Mouse (Mus musculus) intestine, embryonic 16.5 days (tissue): Measurements from ENCODE around the gene Serinc3. TPM values are rescaled to one million over a fixed set of nuclear protein-coding genes. Genes with fewer than 3 reads are reported as not detected.
"Not testable (repeated sequence)": the region's sequence is repeated elsewhere in the genome, so short reads cannot be mapped to it uniquely, and the experiment has no call there.

Source experiments
- ATAC-seq: fragments of 200-750 bp; cut with Nextera tagmentation; 2 replicates; pipeline ENCODE4 v1.8.0; 2017; ENCODE audit warnings: moderate TSS enrichment, moderate library complexity
- H3K27ac ChIP-seq: fragments of 300-500 bp; sonication (generic); 2 replicates; pipeline ENCODE4 v1.5.1; 2014; ENCODE audit warnings: mild to moderate bottlenecking, low read length
- H3K27me3 ChIP-seq: fragments of 300-500 bp; sonication (generic); replicated peaks from 2 replicates; pipeline ENCODE4 v1.6.1; 2014; ENCODE audit warnings: low read length, control low read depth, mixed read lengths; ENCODE audit not compliant: control insufficient read depth, insufficient read depth
- H3K36me3 ChIP-seq: fragments of 300-500 bp; sonication (generic); 2 replicates; pipeline ENCODE4 v1.6.1; 2014; ENCODE audit warnings: low read length, control low read depth; ENCODE audit not compliant: control insufficient read depth, insufficient read depth
- H3K4me1 ChIP-seq: fragments of 300-500 bp; sonication (generic); 2 replicates; pipeline ENCODE4 v1.6.1; 2014; ENCODE audit warnings: low read length, control low read depth, mixed read lengths; ENCODE audit not compliant: control insufficient read depth, insufficient read depth
- H3K4me2 ChIP-seq: fragments of 300-500 bp; sonication (generic); 2 replicates; pipeline ENCODE4 v1.6.1; 2014; ENCODE audit warnings: low read depth, low read length, control low read depth
- H3K4me3 ChIP-seq: fragments of 300-500 bp; sonication (generic); 2 replicates; pipeline ENCODE4 v1.5.1; 2014; ENCODE audit warnings: mild to moderate bottlenecking, low read length
- H3K9ac ChIP-seq: fragments of 300-500 bp; sonication (generic); 2 replicates; pipeline ENCODE4 v1.6.1; 2014; ENCODE audit warnings: low read depth, low read length
- H3K9me3 ChIP-seq: fragments of 300-500 bp; sonication (generic); 2 replicates; pipeline ENCODE4 v1.6.1; 2016; ENCODE audit warnings: low read length, control low read depth; ENCODE audit not compliant: control insufficient read depth
- WGBS: fragments of 180-500 bp; shearing (Covaris S2); extraction: QIAGEN DNeasy Blood & Tissue Kit; methylation state at CpG from one replicate; pipeline ENCODE4 v1.1.7; 2014; 5-methylcytosine and 5-hydroxymethylcytosine counted together
- polyA plus RNA-seq: library from polyadenylated mRNA; unstranded; fragments of >200 nt; fragmentation: Nextera tagmentation; extraction: Ambion mirVana; gene quantifications from 2 replicates; pipeline ENCODE4 v1.2.1, GENCODE M21; 2015

Gene Serinc3
- polyA plus RNA-seq, 1 experiment from 2014 or later, result 57.1 TPM

DNA sequence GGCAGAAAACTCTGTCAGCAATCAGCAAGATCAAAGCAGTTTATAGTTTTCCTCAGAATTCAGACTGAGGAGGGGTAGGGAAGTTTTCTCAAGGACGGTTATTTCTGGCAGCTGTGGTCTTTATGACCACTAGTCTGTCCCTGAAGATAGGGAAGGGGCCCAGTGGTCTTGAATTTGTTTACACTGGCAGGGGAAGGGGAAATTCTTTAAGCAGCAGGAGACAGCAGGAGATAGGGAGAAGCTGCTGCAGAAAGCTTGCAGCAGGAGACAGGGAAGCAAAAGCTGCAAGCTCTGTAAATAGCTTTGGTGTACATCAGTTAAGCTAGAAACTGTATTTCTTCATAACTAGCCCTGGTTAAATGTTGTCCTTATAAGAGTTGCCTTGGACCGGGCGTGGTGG lies 3.2 kb downstream of the Serinc3 start:
- H3K4me1 ChIP-seq, result peaks cover 46% of the 10 kb centered on the region
- WGBS, result 46% methylated on average over 3 of the region's 3 CpGs
- no peak overlapping the region for H3K4me3 ChIP-seq
- H3K27me3 ChIP-seq, result no peaks in the 10 kb centered on the region
- ATAC-seq, result no peak
- H3K36me3 ChIP-seq, result 0 out of 2 replicates have a peak, but pooled peaks cover 1% of the 10 kb centered on the region
- 0 out of 2 replicates have a peak overlapping the region, but pooled peaks have one; percentile 46 for H3K27ac ChIP-seq
- no peak overlapping the region for H3K4me2 ChIP-seq
- no peaks in the 10 kb centered on the region for H3K9me3 ChIP-seq
- H3K9ac ChIP-seq, result no peak overlapping the region

DNA sequence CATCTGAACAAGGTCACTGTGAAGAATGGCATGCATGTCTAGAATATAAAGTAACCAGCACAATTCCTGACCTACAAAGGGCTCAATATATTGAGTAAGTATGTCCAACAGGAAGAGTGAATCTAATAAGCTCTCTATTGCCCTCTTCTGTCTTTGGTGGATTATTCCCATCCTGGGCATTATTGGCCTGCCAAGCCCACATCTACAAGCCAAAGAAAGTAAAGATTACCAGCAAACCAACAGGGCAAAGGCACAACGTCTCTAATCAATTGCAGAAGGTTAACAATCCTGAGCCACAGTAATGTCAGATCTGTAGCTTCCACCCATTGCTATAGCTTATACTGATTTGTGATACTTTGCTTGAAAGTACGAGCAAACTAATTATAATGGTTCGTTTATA lies 4.4 kb downstream of the Serinc3 start:
- Histone ChIP-seq H3K4me3 (no peak overlapping the region), H3K36me3 (peaks cover 6% of the 10 kb centered on the region; the same call in 1 of the 2 replicates), H3K27me3 (no peaks in the 10 kb centered on the region), H3K9ac (no peak overlapping the region), H3K4me2 (no peak overlapping the region), H3K4me1 (peaks cover 46% of the 10 kb centered on the region), H3K9me3 (no peaks in the 10 kb centered on the region), H3K27ac (no peak overlapping the region)
- ATAC-seq, result no peak
- 79% methylated on average over 3 of the region's 3 CpGs for WGBS

DNA sequence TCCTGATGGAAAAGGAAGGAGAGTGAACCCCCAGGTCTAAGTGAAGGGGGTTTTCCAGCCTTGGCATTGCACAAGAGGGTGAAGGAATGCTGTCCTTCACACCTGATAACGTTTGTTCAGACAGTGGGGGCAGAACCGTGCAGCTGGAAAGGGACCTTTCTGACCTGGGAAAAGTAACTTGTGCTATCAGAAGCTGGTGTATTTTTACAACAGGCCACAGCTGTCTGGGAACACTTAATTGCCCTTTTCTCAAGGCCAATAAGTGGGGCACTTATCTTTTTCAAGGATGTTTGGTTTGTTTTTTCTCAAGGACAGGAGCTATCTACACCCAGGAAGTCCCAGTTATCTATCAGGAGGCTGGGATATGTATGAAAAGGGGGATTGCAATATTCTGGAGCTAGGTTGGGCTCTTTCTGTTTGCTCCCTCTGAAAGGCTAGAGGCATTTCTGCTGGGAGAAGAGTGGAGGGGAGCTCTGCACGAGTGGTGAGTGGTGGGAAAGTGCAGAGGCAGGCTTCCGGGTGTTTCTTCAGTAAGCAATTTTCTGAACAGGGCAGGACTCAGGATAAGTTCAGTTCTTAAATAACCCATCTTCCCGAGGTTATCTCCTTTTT lies 7.2 kb downstream of the Serinc3 start:
- no peaks in the 10 kb centered on the region for H3K9me3 ChIP-seq
- H3K4me1 ChIP-seq, result peaks cover 32% of the 10 kb centered on the region
- peak overlapping the region; percentile 21; the same call in 1 of the 2 replicates for H3K4me3 ChIP-seq
- peaks cover 6% of the 10 kb centered on the region; the same call in 1 of the 2 replicates for H3K36me3 ChIP-seq
- WGBS, result 30% methylated on average over 5 of the region's 5 CpGs
- peak overlapping the region; percentile 79 for H3K27ac ChIP-seq
- no peaks in the 10 kb centered on the region for H3K27me3 ChIP-seq
- H3K9ac ChIP-seq, result no peak overlapping the region
- ATAC-seq, result peak; percentile 82
- H3K4me2 ChIP-seq, result peak overlapping the region; percentile 24; the same call in 1 of the 2 replicates

DNA sequence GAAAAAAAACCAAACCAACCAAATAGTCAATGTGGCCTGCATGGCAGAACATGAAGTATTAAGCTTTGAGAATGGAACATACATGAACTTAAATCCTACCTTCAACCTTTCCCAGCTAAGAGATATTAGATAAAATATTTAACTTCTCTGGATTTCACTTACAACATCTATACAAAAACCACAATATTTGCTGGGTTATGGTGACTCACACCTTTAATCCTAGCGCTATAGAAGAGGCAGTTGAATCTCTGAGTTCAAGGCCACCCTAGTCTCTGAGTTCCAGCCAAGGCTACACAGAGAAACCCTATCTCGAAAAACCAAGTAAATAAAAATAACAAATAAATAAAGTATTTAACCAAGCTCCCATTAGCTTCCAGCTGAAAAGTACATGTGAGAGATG lies 8.9 kb downstream of the Serinc3 start:
- Histone ChIP-seq H3K9ac (no peak overlapping the region), H3K4me2 (no peak overlapping the region), H3K27ac (no peak overlapping the region), H3K36me3 (peaks cover 13% of the 10 kb centered on the region), H3K4me1 (peaks cover 22% of the 10 kb centered on the region), H3K27me3 (no peaks in the 10 kb centered on the region), H3K4me3 (no peak overlapping the region), H3K9me3 (no peaks in the 10 kb centered on the region)
- ATAC-seq, result no peak
- WGBS, result 93% methylated on average over 2 of the region's 2 CpGs

DNA sequence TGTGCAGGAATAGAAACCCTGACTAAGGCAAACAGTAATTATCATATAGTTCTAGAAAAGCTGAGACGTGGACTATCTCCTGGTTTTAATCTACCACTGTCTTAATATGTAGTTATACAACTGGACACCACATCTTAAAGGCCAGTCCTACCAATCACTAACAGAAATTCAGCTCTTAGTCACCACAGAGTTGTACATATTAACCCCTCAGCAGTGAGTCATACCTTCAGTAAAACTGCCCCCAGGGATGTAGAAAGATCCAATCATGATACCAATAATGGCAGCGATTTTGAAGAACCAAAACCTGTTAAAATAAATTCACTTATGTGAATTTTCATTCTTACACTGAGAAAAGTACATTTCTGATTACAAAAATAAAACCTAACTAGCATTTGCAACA lies 10.7 kb downstream of the Serinc3 start:
- Histone ChIP-seq H3K9me3 (no peaks in the 10 kb centered on the region), H3K4me1 (peaks cover 12% of the 10 kb centered on the region), H3K36me3 (peaks cover 27% of the 10 kb centered on the region), H3K27me3 (no peaks in the 10 kb centered on the region), H3K4me2 (no peak overlapping the region), H3K27ac (no peak overlapping the region), H3K4me3 (no peak overlapping the region), H3K9ac (no peak overlapping the region)
- no peak for ATAC-seq
- WGBS, result 88% methylated on average over 2 of the region's 2 CpGs

DNA sequence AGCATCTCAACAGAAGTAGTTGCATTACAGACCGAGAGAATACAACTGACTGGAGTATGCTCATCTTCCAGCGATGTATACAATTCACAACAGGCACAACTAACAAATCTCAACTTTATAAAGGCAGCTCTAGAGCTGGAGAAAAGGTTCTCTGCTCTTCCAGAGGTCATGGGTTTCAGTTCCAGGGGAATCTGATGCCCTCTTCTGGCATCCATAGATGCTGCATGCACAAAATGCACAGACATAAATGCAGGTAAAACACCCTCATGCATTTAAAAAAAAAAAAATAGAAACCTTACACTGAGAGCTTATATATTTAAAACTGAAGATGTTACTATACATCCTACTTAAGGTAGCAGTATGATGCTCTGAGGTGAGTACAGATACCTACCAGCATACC lies 13.2 kb downstream of the Serinc3 start:
- Histone ChIP-seq H3K36me3 (peaks cover 40% of the 10 kb centered on the region), H3K9ac (no peak overlapping the region), H3K4me2 (no peak overlapping the region), H3K27ac (no peak overlapping the region), H3K4me1 (no peaks in the 10 kb centered on the region), H3K9me3 (no peaks in the 10 kb centered on the region), H3K27me3 (no peaks in the 10 kb centered on the region), H3K4me3 (no peak overlapping the region)
- 93% methylated on average over 2 of the region's 2 CpGs for WGBS
- ATAC-seq, result no peak

DNA sequence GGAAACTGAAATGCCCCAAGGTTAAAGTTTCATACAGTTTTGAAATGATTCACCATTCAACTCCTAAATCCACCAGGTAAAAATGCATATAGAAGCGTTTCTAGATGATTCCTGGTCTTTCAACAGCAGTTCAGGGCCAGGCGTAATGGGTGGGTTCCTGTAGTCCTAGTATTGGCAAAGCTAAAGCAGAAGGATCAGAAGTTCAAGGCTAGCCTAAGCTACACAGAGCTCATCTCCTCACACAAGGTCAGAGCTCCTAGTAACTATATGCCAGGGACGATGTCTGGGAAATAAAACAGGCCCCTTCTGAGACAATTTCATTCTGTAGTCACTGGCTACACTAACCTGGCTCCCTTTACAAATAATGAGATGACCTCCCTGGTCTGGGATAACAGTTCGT lies 13.7 kb downstream of the Serinc3 start:
- Histone ChIP-seq H3K27me3 (no peaks in the 10 kb centered on the region), H3K9me3 (no peaks in the 10 kb centered on the region), H3K36me3 (peaks cover 40% of the 10 kb centered on the region), H3K4me2 (no peak overlapping the region), H3K4me3 (no peak overlapping the region), H3K9ac (no peak overlapping the region), H3K4me1 (no peaks in the 10 kb centered on the region), H3K27ac (no peak overlapping the region)
- ATAC-seq, result no peak
- 94% methylated on average over 4 of the region's 4 CpGs for WGBS

DNA sequence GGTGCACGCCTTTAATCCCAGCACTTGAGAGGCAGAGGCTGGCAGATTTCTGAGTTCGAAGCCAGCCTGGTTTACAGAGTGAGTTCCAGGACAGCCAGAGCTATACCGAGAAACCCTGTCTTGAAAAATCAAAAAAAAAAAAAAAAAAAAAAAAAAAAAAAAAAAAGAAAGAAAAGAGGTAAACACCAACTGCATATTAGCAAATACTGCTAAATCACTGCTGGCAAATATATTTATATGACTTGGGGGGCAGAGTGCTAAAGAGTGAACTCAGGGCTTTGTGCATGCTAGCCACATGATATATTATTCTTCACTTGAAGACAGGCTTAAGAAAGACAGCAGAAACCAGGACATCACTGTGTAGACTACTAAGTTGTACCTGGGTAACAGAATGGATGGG lies 23.5 kb downstream of the Serinc3 start:
- not testable (repeated sequence) for H3K27ac ChIP-seq, H3K27me3 ChIP-seq, ATAC-seq, H3K9me3 ChIP-seq, H3K4me3 ChIP-seq, H3K9ac ChIP-seq, H3K4me1 ChIP-seq, H3K4me2 ChIP-seq
- WGBS, result 96% methylated on average over 3 of the region's 3 CpGs
- peaks cover 11% of the 10 kb centered on the region for H3K36me3 ChIP-seq

DNA sequence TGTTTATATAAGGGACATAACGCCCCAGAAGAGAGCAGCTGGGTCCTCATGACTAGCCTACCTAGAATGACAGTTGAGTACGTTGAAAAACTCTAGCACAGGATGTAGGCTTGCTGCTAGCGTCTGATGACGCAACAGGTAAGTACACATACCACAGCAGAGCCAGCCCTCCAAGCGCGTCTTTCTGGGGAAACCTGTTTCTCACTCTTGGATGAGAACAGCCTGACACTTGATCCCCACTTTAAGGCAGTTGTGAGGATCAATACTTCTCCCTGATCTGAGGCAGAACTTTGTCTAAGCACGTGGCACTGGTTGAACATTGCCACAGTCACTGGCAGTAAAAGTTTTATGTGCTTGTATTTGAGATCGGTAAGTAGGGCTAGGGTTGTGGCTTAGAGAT lies 24.5 kb downstream of the Serinc3 start:
- Histone ChIP-seq H3K4me2 (no peak overlapping the region), H3K4me1 (peaks cover 7% of the 10 kb centered on the region; the same call in 1 of the 2 replicates), H3K36me3 (peaks cover 10% of the 10 kb centered on the region), H3K9ac (no peak overlapping the region), H3K4me3 (no peak overlapping the region), H3K27me3 (no peaks in the 10 kb centered on the region), H3K27ac (peak overlapping the region; percentile 61), H3K9me3 (no peaks in the 10 kb centered on the region)
- peak; percentile 83 for ATAC-seq
- WGBS, result 61% methylated on average over 8 of the region's 8 CpGs

DNA sequence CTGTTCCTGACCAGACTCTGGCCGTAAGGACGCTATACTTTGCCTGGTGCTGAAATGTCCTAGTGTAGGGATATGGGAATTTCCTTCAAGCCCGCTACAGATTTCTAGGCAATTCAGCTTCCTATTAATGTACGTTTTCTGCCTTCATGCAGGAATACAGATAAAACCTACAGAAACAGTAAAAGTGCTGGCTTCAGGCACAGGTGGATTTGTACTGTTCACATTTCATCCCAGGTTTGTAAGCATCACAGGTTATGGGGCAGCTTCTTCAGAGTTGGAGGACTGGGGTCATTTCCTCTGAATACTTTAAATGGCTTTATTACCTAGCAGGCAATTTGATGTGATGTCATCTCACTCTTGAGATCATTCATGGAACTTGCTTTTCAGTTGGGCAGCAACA lies 27.1 kb downstream of the Serinc3 start:
- Histone ChIP-seq H3K4me2 (no peak overlapping the region), H3K9me3 (no peaks in the 10 kb centered on the region), H3K27me3 (no peaks in the 10 kb centered on the region), H3K4me1 (peaks cover 7% of the 10 kb centered on the region; the same call in 1 of the 2 replicates), H3K9ac (no peak overlapping the region), H3K36me3 (peaks cover 20% of the 10 kb centered on the region), H3K27ac (no peak overlapping the region), H3K4me3 (no peak overlapping the region)
- 87% methylated on average over 4 of the region's 4 CpGs for WGBS
- no peak for ATAC-seq
